Mouse (Mus musculus) MEL (cell line): Measurements from ENCODE around the gene Stx6. TPM values are rescaled to one million over a fixed set of nuclear protein-coding genes. Genes with fewer than 3 reads are reported as not detected.

Experiments used
- DNase-seq: peaks from one replicate; pipeline ENCODE4 v3.0.0; 2011; ENCODE audit warnings: low read depth, low spot score
- H3K27ac ChIP-seq: 2 replicates; pipeline ENCODE4 v1.5.1; 2012; ENCODE audit warnings: low read depth, mild to moderate bottlenecking, control low read depth, low read length, moderate library complexity; ENCODE audit not compliant: control insufficient read depth
- H3K27me3 ChIP-seq, 2 experiments: fragments of 150-350 bp in 1 of 2; sonication (generic) in 1 of 2; 2 replicates each; pipeline ENCODE4 v1.6.1; 2012; ENCODE audit warnings: low read length in 2 of 2, mild to moderate bottlenecking in 2 of 2, improper control_type of control experiment in 1 of 2, moderate library complexity in 1 of 2; ENCODE audit not compliant: insufficient read depth in 2 of 2, control insufficient read depth in 1 of 2
- H3K36me3 ChIP-seq, 2 experiments: 2 replicates each; pipeline ENCODE4 v1.6.1; 2012 to 2014; ENCODE audit warnings: low read length in 2 of 2, improper control_type of control experiment in 1 of 2, inconsistent platforms in 1 of 2, mild to moderate bottlenecking in 1 of 2; ENCODE audit not compliant: insufficient read depth in 2 of 2, control insufficient read depth in 1 of 2
- H3K4me1 ChIP-seq, 2 experiments: fragments of 150-350 bp in 1 of 2; sonication (generic) in 1 of 2; 2 replicates each; pipeline ENCODE4 v1.6.1; 2012; ENCODE audit warnings: low read length in 2 of 2, improper control_type of control experiment in 1 of 2, mild to moderate bottlenecking in 1 of 2; ENCODE audit not compliant: insufficient read depth in 2 of 2, control insufficient read depth in 1 of 2
- H3K4me3 ChIP-seq, 2 experiments: fragments of 150-350 bp in 1 of 2; sonication (generic) in 1 of 2; 2 replicates each; pipeline ENCODE4 v1.5.1; 2012; ENCODE audit warnings: low read depth in 2 of 2, low read length in 2 of 2, mild to moderate bottlenecking in 2 of 2, moderate library complexity in 2 of 2, control low read depth in 1 of 2, improper control_type of control experiment in 1 of 2; ENCODE audit not compliant: control insufficient read depth in 1 of 2, insufficient read depth in 1 of 2
- H3K79me2 ChIP-seq: 2 replicates; pipeline ENCODE4 v1.6.1; 2012; ENCODE audit warnings: mild to moderate bottlenecking, low read length, moderate library complexity; ENCODE audit not compliant: control insufficient read depth, poor library complexity, insufficient read depth
- H3K9ac ChIP-seq: 2 replicates; pipeline ENCODE4 v1.6.1; 2012; ENCODE audit warnings: low read depth, mild to moderate bottlenecking, control low read depth, low read length, moderate library complexity; ENCODE audit not compliant: control insufficient read depth, poor library complexity, severe bottlenecking
- H3K9me3 ChIP-seq: fragments of 150-350 bp; sonication (generic); replicated peaks from 2 replicates; pipeline ENCODE4 v1.6.1; 2012; ENCODE audit warnings: mild to moderate bottlenecking, low read length, improper control_type of control experiment, moderate library complexity; ENCODE audit not compliant: insufficient read depth
- BHLHE40 ChIP-seq: IDR thresholded peaks from 2 replicates; pipeline ENCODE4 v1.6.1; 2012; ENCODE audit warnings: low read depth, mild to moderate bottlenecking, inconsistent platforms, low read length, improper control_type of control experiment, borderline replicate concordance
- CHD1 ChIP-seq: IDR thresholded peaks from 2 replicates; pipeline ENCODE4 v1.6.1; 2012; ENCODE audit warnings: low read depth, mild to moderate bottlenecking, inconsistent platforms, low read length, improper control_type of control experiment
- CHD2 ChIP-seq: IDR thresholded peaks from 2 replicates; pipeline ENCODE4 v1.6.1; 2011; ENCODE audit warnings: low read length, improper control_type of control experiment
- CTCF ChIP-seq, 3 experiments: IDR thresholded peaks in 2 of 3; conservative IDR thresholded peaks in 1 of 3; 2 replicates each; pipeline ENCODE4 v1.5.1; 2011 to 2012; ENCODE audit warnings: low read length in 3 of 3, low read depth in 2 of 3, mild to moderate bottlenecking in 2 of 3, improper control_type of control experiment in 1 of 3, inconsistent platforms in 1 of 3, mixed read lengths in 1 of 3, moderate library complexity in 1 of 3; ENCODE audit not compliant: control insufficient read depth in 1 of 3, insufficient read depth in 1 of 3, poor library complexity in 1 of 3, severe bottlenecking in 1 of 3
- E2F4 ChIP-seq: IDR thresholded peaks from 2 replicates; pipeline ENCODE4 v1.6.1; 2011; ENCODE audit warnings: low read depth, low read length, improper control_type of control experiment, borderline replicate concordance
- ELF1 ChIP-seq: IDR thresholded peaks from 2 replicates; pipeline ENCODE4 v1.6.1; 2014; ENCODE audit warnings: low read depth, mild to moderate bottlenecking, inconsistent platforms, low read length, improper control_type of control experiment, moderate library complexity
- EP300 ChIP-seq, 2 experiments: IDR thresholded peaks; 2 replicates each; pipeline ENCODE4 v1.6.1; 2011; ENCODE audit warnings: improper control_type of control experiment in 2 of 2, low read length in 2 of 2, low read depth in 1 of 2, mild to moderate bottlenecking in 1 of 2
- ETS1 ChIP-seq: IDR thresholded peaks from 2 replicates; pipeline ENCODE4 v1.6.1; 2012; ENCODE audit warnings: low read depth, mild to moderate bottlenecking, inconsistent platforms, low read length, improper control_type of control experiment, moderate library complexity
- GABPA ChIP-seq: IDR thresholded peaks from 2 replicates; pipeline ENCODE4 v1.6.1; 2012; ENCODE audit warnings: low read depth, mild to moderate bottlenecking, inconsistent platforms, low read length, improper control_type of control experiment, moderate library complexity
- GATA1 ChIP-seq: IDR thresholded peaks from 2 replicates; pipeline ENCODE4 v1.6.1; 2011; ENCODE audit warnings: low read depth, low read length, improper control_type of control experiment
- HCFC1 ChIP-seq: IDR thresholded peaks from 2 replicates; pipeline ENCODE4 v1.6.1; 2012; ENCODE audit warnings: low read depth, mild to moderate bottlenecking, inconsistent platforms, low read length, improper control_type of control experiment, moderate library complexity
- JUND ChIP-seq: IDR thresholded peaks from 2 replicates; pipeline ENCODE4 v1.6.1; 2011; ENCODE audit warnings: low read depth, mild to moderate bottlenecking, improper control_type of control experiment, low read length
- KAT2A ChIP-seq: conservative IDR thresholded peaks from 2 replicates; pipeline ENCODE4 v1.6.1; 2012; ENCODE audit warnings: low read depth, low read length, improper control_type of control experiment, inconsistent platforms
- MAFK ChIP-seq: IDR thresholded peaks from 2 replicates; pipeline ENCODE4 v1.6.1; 2011; ENCODE audit warnings: low read depth, mild to moderate bottlenecking, low read length, improper control_type of control experiment, borderline replicate concordance
- MAX ChIP-seq: IDR thresholded peaks from 2 replicates; pipeline ENCODE4 v1.6.1; 2011; ENCODE audit warnings: low read length, improper control_type of control experiment
- MAZ ChIP-seq: IDR thresholded peaks from 2 replicates; pipeline ENCODE4 v1.6.1; 2012; ENCODE audit warnings: low read depth, mild to moderate bottlenecking, inconsistent platforms, low read length, improper control_type of control experiment
- MEF2A ChIP-seq: IDR thresholded peaks from 2 replicates; pipeline ENCODE4 v1.6.1; 2014; ENCODE audit warnings: low read depth, mild to moderate bottlenecking, inconsistent platforms, low read length, improper control_type of control experiment; ENCODE audit not compliant: poor library complexity, insufficient replicate concordance, severe bottlenecking; ENCODE audit errors: extremely low read depth
- MXI1 ChIP-seq: IDR thresholded peaks from 2 replicates; pipeline ENCODE4 v1.6.1; 2011; ENCODE audit warnings: mild to moderate bottlenecking, low read depth, low read length, improper control_type of control experiment
- MYC ChIP-seq: IDR thresholded peaks from 2 replicates; pipeline ENCODE4 v1.6.1; 2011; ENCODE audit warnings: low read depth, mild to moderate bottlenecking, low read length, improper control_type of control experiment, moderate library complexity
- NELFE ChIP-seq: IDR thresholded peaks from 2 replicates; pipeline ENCODE4 v1.6.1; 2011; ENCODE audit warnings: low read depth, low read length, improper control_type of control experiment
- NRF1 ChIP-seq: IDR thresholded peaks from 2 replicates; pipeline ENCODE4 v1.6.1; 2014; ENCODE audit warnings: low read depth, mild to moderate bottlenecking, inconsistent platforms, low read length, improper control_type of control experiment, moderate library complexity; ENCODE audit not compliant: poor library complexity, insufficient read depth, severe bottlenecking
- POLR2AphosphoS2 ChIP-seq: IDR thresholded peaks from 2 replicates; pipeline ENCODE4 v1.6.1; 2011; ENCODE audit warnings: low read length, improper control_type of control experiment
- POLR2AphosphoS5 ChIP-seq: IDR thresholded peaks from 2 replicates; pipeline ENCODE4 v1.6.1; 2012; ENCODE audit warnings: low read depth, borderline replicate concordance, mild to moderate bottlenecking, inconsistent platforms, low read length, moderate library complexity, mixed read lengths
- RAD21 ChIP-seq: IDR thresholded peaks from 2 replicates; pipeline ENCODE4 v1.6.1; 2011; ENCODE audit warnings: mild to moderate bottlenecking, low read depth, low read length, improper control_type of control experiment
- RCOR1 ChIP-seq: IDR thresholded peaks from 2 replicates; pipeline ENCODE4 v1.6.1; 2012; ENCODE audit warnings: low read depth, mild to moderate bottlenecking, inconsistent platforms, low read length, improper control_type of control experiment
- SIN3A ChIP-seq: IDR thresholded peaks from 2 replicates; pipeline ENCODE4 v1.6.1; 2012; ENCODE audit warnings: low read length, improper control_type of control experiment, inconsistent platforms
- SMC3 ChIP-seq: IDR thresholded peaks from 2 replicates; pipeline ENCODE4 v1.6.1; 2011; ENCODE audit warnings: low read depth, low read length, improper control_type of control experiment
- TAL1 ChIP-seq: IDR thresholded peaks from 2 replicates; pipeline ENCODE4 v1.6.1; 2012; ENCODE audit warnings: mild to moderate bottlenecking, inconsistent platforms, low read length, moderate library complexity, mixed read lengths
- TBP ChIP-seq: IDR thresholded peaks from 2 replicates; pipeline ENCODE4 v1.8.0; 2011; ENCODE audit warnings: low read depth, low read length, improper control_type of control experiment
- TCF12 ChIP-seq: IDR thresholded peaks from 2 replicates; pipeline ENCODE4 v1.6.1; 2014; ENCODE audit warnings: low read depth, mild to moderate bottlenecking, inconsistent platforms, low read length, improper control_type of control experiment, moderate library complexity
- UBTF ChIP-seq: IDR thresholded peaks from 2 replicates; pipeline ENCODE4 v1.6.1; 2012; ENCODE audit warnings: low read depth, mild to moderate bottlenecking, inconsistent platforms, low read length, improper control_type of control experiment, moderate library complexity, borderline replicate concordance; ENCODE audit not compliant: insufficient read depth
- USF2 ChIP-seq, 2 experiments: IDR thresholded peaks; 2 replicates each; pipeline ENCODE4 v1.6.1; 2011 to 2012; ENCODE audit warnings: improper control_type of control experiment in 2 of 2, low read length in 2 of 2, borderline replicate concordance in 1 of 2, inconsistent platforms in 1 of 2, low read depth in 1 of 2, mild to moderate bottlenecking in 1 of 2; ENCODE audit not compliant: insufficient read depth in 1 of 2
- ZKSCAN1 ChIP-seq: IDR thresholded peaks from 2 replicates; pipeline ENCODE4 v1.6.1; 2012; ENCODE audit warnings: low read depth, mild to moderate bottlenecking, inconsistent platforms, low read length, improper control_type of control experiment, moderate library complexity
- ZMIZ1 ChIP-seq: IDR thresholded peaks from 2 replicates; pipeline ENCODE4 v1.6.1; 2012; ENCODE audit warnings: low read depth, mild to moderate bottlenecking, inconsistent platforms, low read length, improper control_type of control experiment, moderate library complexity
- ZNF384 ChIP-seq: IDR thresholded peaks from 2 replicates; pipeline ENCODE4 v1.6.1; 2012; ENCODE audit warnings: low read depth, mild to moderate bottlenecking, inconsistent platforms, low read length, improper control_type of control experiment
- polyA plus RNA-seq, 2 experiments: library from polyadenylated mRNA; stranded (reverse) in 1 of 2; unstranded in 1 of 2; fragments of >175 nt in 1 of 2; fragments of >200 nt in 1 of 2; gene quantifications; 2 replicates each; pipeline versions ENCODE4 v1.2.1 to v1.2.4; 2012; ENCODE audit warnings: low replicate concordance in 2 of 2, low read depth in 1 of 2; ENCODE audit not compliant: insufficient read length in 2 of 2, insufficient read depth in 1 of 2, missing spikeins in 1 of 2
- total RNA-seq: library from RNA; depleted of rRNA; stranded (reverse); fragments of 300-350 nt; gene quantifications from 2 replicates; pipeline ENCODE4 v1.2.3, GENCODE M21; 2012; rRNA removed

The Stx6 gene
- 16.7 and 18.1 TPM in 2 replicates for total RNA-seq
- polyA plus RNA-seq = 10 to 100 TPM in 1 of 2 experiments, not detected in 1; 38.4 TPM

GRCm38 (mm10) chr1:155158141-155158969 lies at the start of gene Stx6:
Stx6 (plus strand) TSS chr1:155158715.
- Histone ChIP-seq H3K4me1 (peaks cover 6 to 26% of the 10 kb centered on the region in 2 experiments), H3K4me3 (peak within 1 kb of the TSS; percentile 91 to 98), H3K27me3 (no peaks in the 10 kb centered on the region), H3K36me3 (peaks cover 0 to 12% of the 10 kb centered on the region in 2 experiments; a peak in 2 of 4 replicates), H3K79me2 (peaks cover 5% of the 10 kb centered on the region), H3K9me3 (no peaks in the 10 kb centered on the region), H3K27ac (peak within 1 kb of the TSS; percentile 7), H3K9ac (peak within 1 kb of the TSS; percentile 85)
- peak; percentile 97 for DNase-seq
- TF ChIP-seq RCOR1 (no peak), MAZ (0 out of 2 replicates have a peak, but pooled peaks have one; percentile 47), ZMIZ1 (no peak), TAL1 (no peak), POLR2AphosphoS2 (no peak), ELF1 (peak; percentile 98), ETS1 (no peak), CHD1 (no peak), MAX (peak; percentile 93), USF2 (IDR thresholded peaks at IDR 0.05; ENCODE audit: borderline replicate concordance in 1 of 2, insufficient read depth in 1 of 2, low read depth in 1 of 2, low read length in 2 of 2) (peak; percentile 64 to 94), JUND (no peak), E2F4 (no peak), EP300 (IDR thresholded peaks at IDR 0.05; ENCODE audit: low read depth in 1 of 2, low read length in 2 of 2) (no peak), TBP (no peak), ZNF384 (no peak), HCFC1 (peak; percentile 68), MYC (no peak), NELFE (peak; percentile 45; the same call in 1 of the 2 replicates), ZKSCAN1 (no peak; the same call in 1 of the 2 replicates), GATA1 (no peak), CTCF (IDR thresholded peaks at IDR 0.05 in 2 of 3, conservative IDR thresholded peaks at IDR 0.05 in 1 of 3; ENCODE audit: control insufficient read depth in 1 of 3, insufficient read depth in 1 of 3, low read depth in 2 of 3, low read length in 3 of 3, poor library complexity in 1 of 3, severe bottlenecking in 1 of 3) (no peak), MAFK (no peak), NRF1 (0 out of 2 replicates have a peak, but pooled peaks have one; percentile 34), RAD21 (no peak), BHLHE40 (peak; percentile 63), MEF2A (no peak), POLR2AphosphoS5 (no peak), SMC3 (no peak), MXI1 (no peak; the same call in 1 of the 2 replicates), CHD2 (no peak), TCF12 (no peak), SIN3A (no peak; the same call in 1 of the 2 replicates), UBTF (no peak), KAT2A (no peak), GABPA (no peak)
